Mouse (Mus musculus) heart, embryonic 16.5 days (tissue): ENCODE data around the gene Gm10118. TPM values are rescaled to one million over a fixed set of nuclear protein-coding genes. Genes with fewer than 3 reads are reported as not detected.

ENCODE experiments used
- ATAC-seq: fragments of 200-750 bp; cut with Nextera tagmentation; replicated peaks from 2 replicates; pipeline ENCODE4 v1.8.0; 2017; ENCODE audit warnings: moderate number of reproducible peaks; ENCODE audit not compliant: insufficient read depth, low FRiP score; ENCODE audit errors: extremely low read depth
- H3K27ac ChIP-seq: fragments of 300-500 bp; sonication (generic); 2 replicates; pipeline ENCODE4 v1.5.1; 2014; ENCODE audit warnings: mild to moderate bottlenecking, low read length, control low read depth, moderate library complexity
- H3K27me3 ChIP-seq: fragments of 300-500 bp; sonication (generic); 2 replicates; pipeline ENCODE4 v1.6.1; 2014; ENCODE audit warnings: low read length, mixed read lengths; ENCODE audit not compliant: control insufficient read depth, insufficient read depth
- H3K36me3 ChIP-seq: fragments of 300-500 bp; sonication (generic); 2 replicates; pipeline ENCODE4 v1.6.1; 2014; ENCODE audit not compliant: control insufficient read depth, insufficient read depth
- H3K4me1 ChIP-seq: fragments of 300-500 bp; sonication (generic); 2 replicates; pipeline ENCODE4 v1.6.1; 2014; ENCODE audit warnings: low read length, mixed read lengths; ENCODE audit not compliant: control insufficient read depth, insufficient read depth
- H3K4me2 ChIP-seq: fragments of 300-500 bp; sonication (generic); 2 replicates; pipeline ENCODE4 v1.6.1; 2014; ENCODE audit warnings: low read depth, mild to moderate bottlenecking, control low read depth, low read length
- H3K4me3 ChIP-seq: fragments of 300-500 bp; sonication (generic); 2 replicates; pipeline ENCODE4 v1.5.1; 2014; ENCODE audit warnings: mild to moderate bottlenecking, control low read depth, low read length
- H3K9ac ChIP-seq: fragments of 300-500 bp; sonication (generic); 2 replicates; pipeline ENCODE4 v1.6.1; 2014; ENCODE audit warnings: low read length, control low read depth
- H3K9me3 ChIP-seq: fragments of 300-500 bp; sonication (generic); replicated peaks from 2 replicates; pipeline ENCODE4 v1.6.1; 2016; ENCODE audit warnings: low read length; ENCODE audit not compliant: control insufficient read depth
- WGBS: fragments of 180-500 bp; shearing (Covaris S2); extraction: QIAGEN DNeasy Blood & Tissue Kit; methylation state at CpG from one replicate; pipeline ENCODE4 v1.1.7; 2014; 5-methylcytosine and 5-hydroxymethylcytosine counted together
- polyA plus RNA-seq: library from polyadenylated mRNA; unstranded; fragments of >200 nt; fragmentation: Nextera tagmentation; extraction: Ambion mirVana; gene quantifications from 2 replicates; pipeline ENCODE4 v1.2.1, GENCODE M21; 2015

The Gm10118 gene
- polyA plus RNA-seq, 1 experiment from 2014 or later, result 3.1 TPM

- Histone ChIP-seq H3K9me3 (no peaks in the 10 kb centered on the region), H3K4me1 (0 out of 2 replicates have a peak, but pooled peaks cover 6% of the 10 kb centered on the region), H3K27ac (no peak overlapping the region), H3K4me3 (no peak overlapping the region), H3K4me2 (no peak overlapping the region), H3K27me3 (no peaks in the 10 kb centered on the region), H3K9ac (no peak overlapping the region), H3K36me3 (no peaks in the 10 kb centered on the region)
- ATAC-seq, result no peak
Measured at GRCm38 (mm10) chr10:63899891-63900290, 27.3 kb downstream of the Gm10118 start.

GRCm38 (mm10) chr10:63894612-63895011 is 32.6 kb downstream of the Gm10118 start:
- 93% methylated on average over 5 of the region's 5 CpGs for WGBS
- H3K4me1 ChIP-seq, result 0 out of 2 replicates have a peak, but pooled peaks cover 3% of the 10 kb centered on the region
- H3K36me3 ChIP-seq, result no peaks in the 10 kb centered on the region
- H3K9me3 ChIP-seq, result no peaks in the 10 kb centered on the region
- H3K27ac ChIP-seq, result no peak overlapping the region
- no peak overlapping the region for H3K4me3 ChIP-seq
- H3K9ac ChIP-seq, result no peak overlapping the region
- no peak for ATAC-seq
- H3K27me3 ChIP-seq, result no peaks in the 10 kb centered on the region
- H3K4me2 ChIP-seq, result no peak overlapping the region

- Histone ChIP-seq H3K4me3 (peak overlapping the region; percentile 44), H3K27me3 (no peaks in the 10 kb centered on the region), H3K27ac (peak overlapping the region; percentile 36; the same call in 1 of the 2 replicates), H3K4me2 (peak overlapping the region; percentile 66), H3K9me3 (no peaks in the 10 kb centered on the region), H3K36me3 (no peaks in the 10 kb centered on the region), H3K9ac (no peak overlapping the region), H3K4me1 (peaks cover 3% of the 10 kb centered on the region)
- ATAC-seq, result 0 out of 2 replicates have a peak, but pooled peaks have one; percentile 45
- WGBS, result 36% methylated on average over 23 of the region's 23 CpGs
Measured at GRCm38 (mm10) chr10:63886449-63887088, 40.7 kb downstream of the Gm10118 start.

- no peak overlapping the region for H3K4me3 ChIP-seq
- no peaks in the 10 kb centered on the region for H3K27me3 ChIP-seq
- 73% methylated on average over 5 of the region's 5 CpGs for WGBS
- H3K9me3 ChIP-seq, result peaks cover 4% of the 10 kb centered on the region
- H3K4me1 ChIP-seq, result no peaks in the 10 kb centered on the region
- no peak overlapping the region for H3K9ac ChIP-seq
- H3K27ac ChIP-seq, result no peak overlapping the region
- no peak for ATAC-seq
- H3K36me3 ChIP-seq, result 0 out of 2 replicates have a peak, but pooled peaks cover 2% of the 10 kb centered on the region
- no peak overlapping the region for H3K4me2 ChIP-seq
Measured at GRCm38 (mm10) chr10:63880462-63880903, 46.8 kb downstream of the Gm10118 start.

Other genes starting within 250 kb of the Gm10118 start
- 1.7 and 2.2 TPM in 2 replicates for gene Lrrtm3, start 162.8 kb upstream of the Gm10118 start, polyA plus RNA-seq